Mouse (Mus musculus) neutrophil, adult 65 days (primary cell): ENCODE data around the gene Psg25. TPM values are rescaled to one million over a fixed set of nuclear protein-coding genes. Genes with fewer than 3 reads are reported as not detected.

Experiments
- total RNA-seq: library from RNA; stranded (reverse); gene quantifications from 2 replicates; pipeline ENCODE4 v1.2.4, GENCODE M21; 2023

Gene Psg25
- total RNA-seq, result not detected in 2 replicates

GRCm38 (mm10) chr7:18532169-18532568 lies at the start of gene Psg25:
Psg25 (minus strand) TSS chr7:18532269.

GRCm38 (mm10) chr7:18567205-18567604 lies 35.1 kb upstream of the Psg25 start, which contains the start of gene Psg27:
Psg27 (minus strand) TSS chr7:18567305.

GRCm38 (mm10) chr7:18484077-18484476 lies 48.0 kb downstream of the Psg25 start, which contains the start of gene Psg26:
Psg26 (minus strand) TSS chr7:18484177.

Other genes with a start within 250 kb of the Psg25 start
- gene Psg18, start 177.3 kb downstream of the Psg25 start, total RNA-seq, result not detected in 2 replicates
- not detected in 2 replicates for gene Psg28, start 100.2 kb downstream of the Psg25 start, total RNA-seq
- not detected in 2 replicates for gene Psg26, start 48.1 kb downstream of the Psg25 start, total RNA-seq
- not detected in 2 replicates for gene Psg27, start 35.0 kb upstream of the Psg25 start, total RNA-seq
- not detected in 2 replicates for gene Psg23, start 84.2 kb upstream of the Psg25 start, total RNA-seq
- gene Psg21, start 124.5 kb upstream of the Psg25 start, total RNA-seq, result not detected in 2 replicates
- not detected in 2 replicates for gene Psg20, start 153.9 kb upstream of the Psg25 start, total RNA-seq
- gene Psg22, start 185.8 kb upstream of the Psg25 start, total RNA-seq, result not detected in 2 replicates